Mouse (Mus musculus) left cerebral cortex, postnatal 25 days (tissue): ENCODE results near the gene Plce1. TPM values are rescaled to one million over a fixed set of nuclear protein-coding genes. Genes with fewer than 3 reads are reported as not detected.

Source experiments
- DNase-seq, 2 experiments: peaks; one replicate each; pipeline ENCODE4 v3.0.0; 2022; ENCODE audit warnings: low spot score in 2 of 2, mixed read lengths in 1 of 2
- intact Hi-C: fragments of 180-260 bp; cut with DNase I; formaldehyde crosslinking; loops from one replicate; pipeline ENCODE4 v1.15.1; 2025
- total RNA-seq, 2 experiments: library from RNA; stranded (reverse); gene quantifications; 2 replicates each; pipeline ENCODE4 v1.2.3; 2021

Gene Plce1
- total RNA-seq, 2 experiments from 2014 or later, result 6.2 to 9.1 TPM

DNA sequence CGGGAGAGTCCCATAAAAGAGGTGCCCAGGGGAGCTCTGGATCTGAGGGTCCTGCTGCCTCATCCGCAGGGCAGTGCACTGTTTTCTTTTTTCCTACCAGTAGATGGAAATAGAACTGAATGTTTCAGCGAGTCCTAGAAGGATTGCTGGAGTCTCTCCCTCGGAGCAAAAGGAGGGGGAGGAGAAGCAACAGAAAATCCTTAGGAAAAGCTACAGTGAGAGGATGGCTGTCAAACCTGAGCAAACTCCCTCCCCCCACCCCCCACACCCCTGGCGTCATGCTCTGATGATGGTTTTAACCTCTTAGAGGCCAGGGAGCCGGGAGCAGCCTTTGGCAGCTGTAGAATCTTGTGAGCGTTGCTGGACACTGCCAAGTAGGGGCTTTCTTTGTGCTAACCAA is 85.8 kb downstream of the Plce1 start:
- DNase-seq, result peak; percentile 17 to 32
- intact Hi-C loops, result loop anchor here (5.0 kb wide), 2 partner anchors 141 to 211 kb away; no protein-coding TSS in a partner anchor

DNA sequence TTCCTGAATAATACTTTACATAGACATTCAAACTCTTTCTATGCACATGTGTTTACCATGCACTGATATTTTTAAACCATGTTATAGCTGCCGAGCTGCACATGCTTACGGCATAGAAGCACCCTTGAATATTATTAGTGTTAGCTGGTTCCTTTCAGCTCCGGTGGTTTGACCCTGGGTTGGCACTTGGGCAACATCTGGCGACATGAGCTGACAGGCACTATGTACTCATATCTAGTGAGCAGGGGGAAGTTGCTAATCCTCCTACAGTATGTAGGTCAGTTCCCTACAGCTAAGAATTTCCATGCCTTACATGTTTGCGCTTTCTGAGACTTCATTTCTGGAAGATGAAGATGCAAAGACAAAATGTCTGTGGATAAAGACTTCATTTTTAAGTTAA is 86.4 kb downstream of the Plce1 start:
- no peak for DNase-seq
- intact Hi-C loops, result loop anchor here (5.0 kb wide), 2 partner anchors 140 to 210 kb away; no protein-coding TSS in a partner anchor

DNA sequence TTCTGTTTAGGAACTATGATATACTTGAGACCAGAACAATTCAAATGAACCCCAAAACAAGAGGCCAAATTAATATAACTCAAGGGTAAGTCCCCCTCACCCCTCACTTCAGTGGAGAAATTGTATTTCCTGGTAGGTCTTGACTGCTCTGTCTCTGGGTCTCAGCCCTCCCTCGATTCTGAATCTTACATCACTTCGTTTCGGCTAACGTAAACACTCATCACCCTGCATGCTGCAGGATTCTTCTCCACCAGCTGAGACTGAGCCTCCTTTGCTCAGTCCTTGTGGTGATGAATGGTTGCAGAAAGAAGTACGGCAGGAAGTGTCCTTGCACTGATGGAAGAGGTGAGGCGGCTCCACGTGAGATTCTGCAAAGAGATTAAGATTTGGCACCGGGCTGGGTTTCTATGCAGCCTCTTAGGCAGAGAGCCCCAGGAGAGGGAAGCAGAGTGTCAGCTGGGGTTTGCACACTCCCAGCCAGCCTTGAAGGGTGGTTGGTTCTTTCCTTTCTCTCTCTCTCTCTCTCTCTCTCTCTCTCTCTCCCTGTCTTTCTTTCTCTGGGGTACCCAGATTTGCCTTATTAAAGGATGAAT is 97.7 kb downstream of the Plce1 start:
- DNase-seq, result no peak
- intact Hi-C loops, result no loop called here

DNA sequence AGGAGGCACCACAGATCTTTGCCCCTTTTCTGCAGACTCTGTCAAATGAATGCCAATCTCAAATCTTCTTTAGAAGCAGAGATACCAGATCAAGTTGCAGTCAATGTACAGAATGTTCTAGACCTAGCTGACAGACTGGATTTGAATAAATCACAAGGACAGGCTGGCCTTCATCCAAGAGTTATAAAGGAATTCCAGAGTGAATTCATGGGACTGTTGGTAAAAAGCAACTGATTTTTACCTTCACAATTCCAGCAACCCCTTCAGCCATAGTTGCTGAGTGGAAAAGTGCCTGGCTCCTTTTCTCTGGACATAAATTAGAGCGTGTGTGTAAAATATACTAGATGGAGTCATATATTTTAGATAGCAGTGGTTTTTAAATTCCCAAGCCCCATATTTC is 102.0 kb downstream of the Plce1 start:
- intact Hi-C loops, result no loop called here
- no peak for DNase-seq

DNA sequence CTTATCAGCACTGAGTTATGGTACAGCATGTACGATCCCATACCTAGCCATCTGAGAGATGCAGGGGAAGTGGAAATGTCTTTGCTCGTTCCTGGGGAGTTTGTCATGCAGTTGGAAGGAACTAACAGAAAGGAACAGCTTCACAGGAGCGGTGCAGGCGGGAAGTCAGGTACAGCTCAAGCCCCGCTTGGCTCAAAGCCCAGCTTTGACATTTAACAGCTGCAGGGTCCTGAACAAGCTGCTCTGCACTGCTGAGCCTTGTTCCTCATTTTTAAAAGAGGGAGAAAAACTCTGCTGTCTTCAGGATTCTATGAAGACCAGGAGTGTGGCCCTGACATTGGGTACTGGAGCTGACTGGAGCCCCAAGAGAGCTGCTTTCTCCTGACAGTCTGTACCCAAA is 106.7 kb downstream of the Plce1 start:
- intact Hi-C loops, result no loop called here
- DNase-seq, result no peak

DNA sequence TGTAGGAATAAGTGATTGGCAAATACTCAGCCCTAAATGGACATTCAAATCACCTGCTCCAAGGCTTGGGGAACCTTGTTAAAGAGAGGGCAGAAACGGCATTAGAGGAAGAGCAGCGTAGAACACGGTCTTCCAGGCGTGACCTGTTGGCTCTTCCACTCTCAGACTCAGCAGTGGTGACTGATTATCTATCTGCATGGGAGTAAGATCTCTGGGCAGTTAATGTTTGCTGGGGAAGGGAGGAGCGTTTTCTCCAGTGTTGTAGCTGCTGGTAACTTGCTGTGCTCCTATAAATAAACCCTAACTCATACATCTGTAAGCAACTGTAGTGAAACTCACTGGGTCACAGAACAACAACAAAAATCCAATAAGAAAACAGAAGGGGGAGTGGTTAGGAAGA is 108.6 kb downstream of the Plce1 start:
- no peak for DNase-seq
- intact Hi-C loops, result no loop called here

DNA sequence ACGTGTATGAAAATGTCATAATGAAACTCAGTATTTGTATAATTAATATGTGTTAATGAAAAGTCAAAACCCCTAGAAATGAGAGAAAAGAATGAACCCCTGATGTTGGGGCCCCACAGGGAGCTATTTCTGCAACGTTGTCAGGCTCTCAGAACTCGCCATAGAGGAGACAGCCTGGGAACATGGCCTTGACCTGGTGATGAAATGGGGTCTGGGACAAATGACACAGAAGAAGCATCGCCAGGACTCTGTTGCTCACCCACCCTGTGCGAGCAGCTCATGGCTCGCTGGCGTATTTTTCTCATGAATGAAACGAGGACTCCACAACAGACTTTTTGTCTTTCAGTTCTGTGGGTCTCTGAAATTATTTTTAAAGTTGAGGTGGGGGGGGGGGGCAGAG is 109.0 kb downstream of the Plce1 start:
- intact Hi-C loops, result no loop called here
- no peak for DNase-seq

DNA sequence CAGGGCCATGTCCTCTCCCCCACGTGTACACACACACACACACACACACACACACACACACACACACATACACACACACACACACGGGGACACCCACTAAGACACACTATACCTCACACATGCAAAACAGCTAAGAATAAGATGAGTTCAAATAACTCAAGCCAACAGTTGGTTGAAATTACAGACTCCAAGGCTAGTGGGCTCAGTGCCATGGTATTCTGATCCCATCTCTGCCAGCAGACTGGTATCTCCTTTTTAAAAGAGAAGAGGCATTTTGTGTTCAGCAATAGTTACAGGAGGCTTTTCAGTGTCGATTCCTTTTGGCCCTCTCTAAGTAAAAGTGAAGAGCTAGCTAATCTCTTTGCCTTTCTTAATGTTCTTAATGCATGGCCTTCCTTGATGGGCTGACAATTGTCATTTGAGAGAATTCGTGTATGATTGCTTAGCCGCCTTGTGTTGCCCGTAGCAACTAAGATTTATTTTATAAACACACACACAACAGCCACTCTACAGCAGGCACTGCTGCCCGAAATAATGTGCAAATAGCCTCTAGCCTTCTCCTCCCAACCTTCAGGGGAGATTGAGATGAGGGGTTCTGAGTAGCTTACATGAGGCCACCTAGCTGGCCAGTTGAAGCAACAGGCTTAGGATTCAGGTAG is 111.8 kb downstream of the Plce1 start:
- no peak for DNase-seq
- intact Hi-C loops, result no loop called here

DNA sequence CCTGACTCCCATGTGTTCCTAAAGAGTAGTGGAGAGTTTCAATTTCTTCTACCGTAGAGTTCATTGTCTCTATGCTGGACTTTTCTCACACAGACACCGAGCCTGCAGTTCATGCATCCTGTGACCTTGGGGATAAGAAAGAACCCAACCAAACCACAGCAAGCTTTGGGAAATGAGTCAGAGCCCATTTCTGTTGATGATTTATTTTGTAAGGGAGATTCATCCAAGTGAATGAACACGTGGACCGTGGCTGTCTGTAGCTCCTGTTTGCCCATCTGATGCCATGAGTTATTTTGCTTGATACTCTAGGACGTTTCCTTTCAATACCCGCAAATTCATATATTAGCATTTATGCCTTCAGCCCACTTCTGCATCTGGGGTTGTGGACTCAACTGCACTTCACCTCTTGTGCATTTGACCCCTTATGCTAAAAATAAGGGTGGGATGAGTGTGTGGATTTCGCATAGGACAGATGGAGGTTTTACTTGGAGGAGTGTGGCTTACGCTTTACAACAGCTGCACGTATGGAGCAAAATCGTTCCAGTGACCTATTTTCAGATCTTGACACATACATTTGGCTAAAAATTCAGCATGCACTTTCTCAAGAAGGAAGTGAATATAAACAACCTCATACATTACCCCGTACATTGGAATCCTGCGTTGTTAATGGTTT is 112.5 kb downstream of the Plce1 start:
- intact Hi-C loops, result no loop called here
- peak in 1 of 2 experiments; percentile 33 for DNase-seq

DNA sequence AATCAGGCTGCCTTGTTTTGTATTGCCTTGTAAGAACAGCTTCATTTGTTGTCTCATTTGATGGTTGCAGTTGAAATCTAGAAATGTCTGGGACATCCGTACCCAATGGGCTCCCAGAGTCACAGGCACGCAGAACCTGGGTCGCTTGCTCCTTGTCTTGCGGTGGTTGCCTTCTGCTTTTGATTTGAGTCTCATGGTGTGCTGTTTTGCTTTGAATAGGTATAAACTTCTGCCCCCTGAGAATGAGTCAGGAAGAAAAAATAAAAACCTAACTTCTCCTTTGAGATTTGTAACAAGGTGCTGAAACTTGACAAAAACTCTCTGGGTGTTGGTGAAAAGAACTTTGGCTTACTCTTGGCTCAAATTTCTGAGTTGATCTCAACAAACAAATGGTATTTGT is 115.2 kb downstream of the Plce1 start:
- no peak for DNase-seq
- intact Hi-C loops, result no loop called here

DNA sequence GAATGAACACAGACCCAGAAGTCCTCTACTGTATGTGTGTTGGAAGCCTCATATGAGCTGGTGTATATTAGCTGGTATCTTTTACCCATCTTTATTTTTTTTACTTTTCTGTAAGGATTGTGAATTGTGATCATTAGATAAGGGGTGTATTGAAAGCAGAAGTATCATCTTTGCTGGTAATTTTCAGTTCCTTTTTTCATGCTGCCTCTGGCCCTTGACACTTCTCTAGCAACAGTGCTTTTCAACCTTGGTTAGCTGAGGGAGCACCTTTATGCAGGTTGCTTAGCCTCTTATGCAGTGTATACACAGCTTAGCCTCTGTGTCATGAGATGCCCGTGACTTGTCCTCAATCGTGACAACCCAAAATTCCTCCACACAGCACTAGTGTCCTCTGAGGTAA is 116.5 kb downstream of the Plce1 start:
- intact Hi-C loops, result no loop called here

DNA sequence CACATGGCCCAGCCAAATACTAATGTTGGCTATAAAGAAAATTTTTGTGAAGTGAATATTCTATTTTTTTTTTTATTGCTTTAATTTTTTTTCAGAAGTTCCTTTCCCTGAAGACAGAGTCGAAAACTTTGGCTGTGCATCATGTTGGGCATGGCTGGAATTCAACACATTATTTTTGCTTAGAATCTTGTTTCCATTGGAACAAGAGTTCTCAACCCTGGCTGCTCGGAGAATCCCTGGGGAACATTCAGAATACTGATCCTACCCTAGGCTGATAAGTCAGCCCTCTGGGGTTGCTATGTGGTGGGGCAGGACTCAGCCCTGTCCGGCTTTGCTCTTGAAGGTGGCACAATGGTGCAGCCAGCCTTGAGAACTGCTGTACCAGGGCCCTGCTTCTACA is 118.1 kb downstream of the Plce1 start:
- DNase-seq, result no peak
- intact Hi-C loops, result no loop called here

More for the DNA sequence above, 116.5 kb downstream of the Plce1 start:
- no peak for DNase-seq

DNA sequence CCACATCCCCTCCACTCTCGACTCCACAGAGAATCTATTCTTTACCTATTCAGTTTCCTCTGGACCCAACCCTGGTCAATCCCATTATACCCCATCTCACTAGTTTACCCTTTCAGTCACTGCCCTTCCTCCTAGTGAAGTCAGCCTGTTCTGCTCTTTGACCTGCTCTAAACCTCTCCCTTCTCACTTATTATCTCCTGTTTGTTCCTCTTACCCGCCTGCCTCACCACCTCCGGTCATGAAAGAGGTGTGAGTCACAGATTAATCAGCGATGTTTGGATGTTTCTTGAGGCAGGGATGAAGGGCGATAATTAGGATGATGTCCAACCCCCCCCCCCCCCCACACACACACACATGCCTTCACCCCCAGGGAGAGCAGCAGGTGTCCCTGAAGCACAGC is 120.2 kb downstream of the Plce1 start:
- DNase-seq, result no peak
- intact Hi-C loops, result no loop called here

DNA sequence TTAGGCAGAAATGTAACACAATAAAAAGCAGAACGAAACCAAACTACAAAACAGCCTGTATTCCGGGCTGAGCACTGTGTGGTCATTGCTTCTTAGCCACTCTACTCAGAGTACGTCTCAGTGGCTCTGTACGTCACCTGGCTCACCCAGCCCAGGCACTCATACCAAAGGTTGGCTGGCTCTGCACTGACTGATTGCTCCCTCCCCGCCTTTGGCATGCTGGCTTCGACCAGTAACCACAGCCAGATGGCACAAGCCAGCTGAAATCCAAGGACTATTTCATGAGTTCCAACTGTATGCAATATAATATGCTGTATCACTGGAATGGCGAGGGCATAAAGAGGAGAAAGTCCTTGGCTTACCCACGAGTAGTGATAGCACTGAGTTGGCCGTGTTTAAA is 121.9 kb downstream of the Plce1 start:
- intact Hi-C loops, result no loop called here
- DNase-seq, result no peak

DNA sequence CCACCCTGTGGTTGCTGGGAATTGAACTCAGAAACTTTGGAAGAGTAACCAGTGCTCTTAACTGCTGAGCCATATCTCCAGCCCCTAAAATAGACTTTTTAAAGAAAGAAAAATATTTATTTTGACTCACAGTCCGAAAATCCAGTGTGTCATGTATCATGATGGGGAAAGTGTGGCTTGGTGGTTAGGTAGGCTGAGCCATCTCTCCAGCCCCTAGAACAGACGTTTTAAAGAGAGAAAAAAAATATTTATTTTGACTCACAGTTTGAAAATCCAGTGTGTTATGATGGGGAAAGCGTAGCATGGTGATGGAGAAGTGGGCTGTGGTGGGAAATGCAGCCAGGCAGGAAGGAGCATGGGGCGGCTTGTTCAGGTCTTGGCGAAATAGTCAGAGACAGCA is 126.3 kb downstream of the Plce1 start:
- intact Hi-C loops, result no loop called here
- no peak for DNase-seq

DNA sequence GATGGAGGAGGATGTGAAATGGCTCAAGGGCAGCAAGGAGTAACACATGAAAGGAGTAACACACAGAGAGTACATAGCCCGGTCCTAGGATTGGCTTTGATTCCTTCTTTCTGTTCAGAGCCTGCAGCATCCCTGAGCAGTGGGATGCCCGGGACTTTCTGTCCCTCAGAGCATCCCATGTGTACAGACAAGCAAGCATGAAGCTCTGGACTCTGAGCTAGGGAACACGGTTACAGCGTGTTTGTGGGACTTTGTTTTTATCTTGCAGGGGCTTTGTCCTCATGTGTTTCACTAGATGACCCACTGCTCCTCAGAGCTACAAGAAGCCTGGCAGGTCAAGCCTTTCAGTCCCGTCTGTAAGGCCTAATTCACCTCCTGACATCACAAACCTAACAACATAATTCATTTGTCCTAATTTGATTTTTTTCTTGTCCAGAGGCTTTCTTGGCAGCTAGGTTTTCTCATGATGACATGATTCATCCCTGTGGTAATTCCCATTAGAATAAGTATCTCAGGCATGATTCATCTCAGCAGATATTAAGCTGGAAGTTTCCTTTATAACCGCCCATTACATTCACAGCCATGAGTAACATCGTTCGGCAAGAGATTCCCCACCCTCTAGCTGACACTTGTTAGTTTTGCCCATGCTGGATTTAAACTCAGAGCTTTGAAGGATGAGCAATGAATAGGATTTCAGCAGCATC is 128.2 kb downstream of the Plce1 start:
- intact Hi-C loops, result no loop called here
- no peak for DNase-seq

DNA sequence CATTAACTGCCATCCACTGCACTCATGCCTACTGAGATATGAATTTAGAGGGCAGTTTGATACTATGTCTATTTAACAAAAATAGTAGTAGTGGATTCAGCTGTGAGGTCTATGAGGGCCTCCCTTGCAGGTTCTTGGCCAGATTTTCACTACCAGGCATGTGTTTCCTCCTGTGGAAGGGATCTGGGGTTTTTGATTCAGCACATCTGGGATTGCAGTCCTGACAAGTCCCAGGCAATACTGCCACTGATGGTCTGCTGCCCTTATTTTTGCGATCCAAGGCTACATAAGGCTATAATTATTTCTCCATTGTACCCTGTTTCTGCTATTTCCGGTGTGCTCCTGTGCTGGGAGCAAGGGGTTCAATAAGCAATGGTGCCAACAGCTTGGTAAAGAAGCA is 129.4 kb downstream of the Plce1 start:
- DNase-seq, result no peak
- intact Hi-C loops, result no loop called here

DNA sequence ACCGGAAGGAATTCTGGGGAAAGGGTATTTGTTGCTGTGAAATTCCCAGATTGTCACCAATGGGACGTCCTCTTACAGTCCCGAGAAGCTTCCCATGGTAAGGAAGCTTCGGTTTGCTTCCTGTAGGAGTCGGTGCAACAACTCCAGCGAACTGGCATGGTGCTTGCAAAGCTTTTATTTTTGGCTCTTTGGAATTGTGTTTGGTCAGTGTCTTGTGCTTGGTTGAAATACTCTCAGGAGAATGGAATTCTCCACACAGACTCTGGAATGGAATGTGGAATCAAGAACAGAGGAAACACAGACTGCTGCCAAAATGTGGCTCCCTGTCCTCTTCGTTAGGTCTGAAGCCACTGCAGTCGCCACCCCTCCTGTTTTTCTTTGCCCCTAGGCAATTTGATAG is 129.9 kb downstream of the Plce1 start:
- no peak for DNase-seq
- intact Hi-C loops, result no loop called here

DNA sequence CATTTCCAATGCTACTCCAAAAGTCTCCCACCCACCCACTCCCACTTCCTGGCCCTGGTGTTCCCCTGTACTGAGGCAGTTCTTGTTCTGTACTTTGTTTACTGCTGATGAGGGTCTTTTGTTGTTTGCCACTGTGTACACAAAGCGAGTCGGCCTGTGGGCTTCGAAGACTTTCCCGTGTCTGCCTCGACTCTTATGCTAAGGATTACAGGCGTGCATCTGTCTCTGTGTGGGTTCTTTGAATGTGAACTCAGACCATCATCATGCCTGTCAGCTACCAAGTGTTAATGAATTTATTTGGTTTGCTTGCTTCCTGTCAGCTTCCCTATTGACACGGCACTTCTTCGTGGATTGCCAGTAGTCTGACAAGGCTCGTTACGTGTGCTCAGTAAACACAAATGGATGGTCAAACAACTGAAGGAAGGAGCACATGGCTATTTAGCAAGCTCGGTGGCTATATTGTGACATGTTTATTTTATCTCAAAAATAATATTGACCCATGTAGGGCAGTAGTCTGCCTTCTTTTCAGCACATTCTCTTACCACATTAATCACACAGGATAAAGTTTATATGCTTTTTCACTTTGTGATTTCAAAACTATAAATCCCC is 133.3 kb downstream of the Plce1 start:
- intact Hi-C loops, result no loop called here
- no peak for DNase-seq

DNA sequence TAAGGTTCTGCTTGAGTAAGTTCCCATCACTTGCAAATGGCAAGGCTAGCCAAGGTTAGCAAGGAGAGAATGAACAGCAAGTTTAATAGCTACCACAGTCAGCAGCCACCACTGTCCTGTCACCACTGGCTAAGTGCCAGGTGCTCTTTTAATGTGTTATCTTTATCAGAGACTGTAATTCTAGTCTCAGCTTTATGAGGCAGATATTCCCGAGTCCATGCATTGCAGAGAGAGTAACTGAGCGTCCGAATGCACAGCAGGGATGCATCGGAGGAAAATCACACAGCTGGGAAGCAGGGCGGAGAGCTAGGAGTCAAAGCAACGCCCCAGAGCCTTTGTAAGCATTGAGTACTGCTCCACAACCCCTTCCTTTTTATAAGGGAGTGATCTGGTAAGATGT is 134.4 kb downstream of the Plce1 start:
- no peak for DNase-seq
- intact Hi-C loops, result no loop called here
